Mouse (Mus musculus): Measurements from ENCODE around the gene Sntg2.

- no peak for TF ChIP-seq CTCF (IDR thresholded peaks at IDR 0.05; ENCODE audit: control insufficient read depth, insufficient read depth, low read length)
- no peak for TF ChIP-seq POLR2A (IDR thresholded peaks at IDR 0.05; ENCODE audit: borderline replicate concordance, control insufficient read depth, low read depth, low read length)
Measured at GRCm38 (mm10) chr12:30286888-30287573, 86.1 kb downstream of the Sntg2 start.
